Mouse (Mus musculus) cerebellum, adult (tissue): ENCODE data around the gene Syngap1.

ENCODE experiments used
- ATAC-seq: cut with Nextera tagmentation; 2 replicates; pipeline ENCODE4 v1.9.2; 2017; ENCODE audit warnings: mild to moderate bottlenecking, moderate library complexity, mixed read lengths; ENCODE audit not compliant: insufficient number of reproducible peaks, low FRiP score, low TSS enrichment

Syngap1 gene

DNA sequence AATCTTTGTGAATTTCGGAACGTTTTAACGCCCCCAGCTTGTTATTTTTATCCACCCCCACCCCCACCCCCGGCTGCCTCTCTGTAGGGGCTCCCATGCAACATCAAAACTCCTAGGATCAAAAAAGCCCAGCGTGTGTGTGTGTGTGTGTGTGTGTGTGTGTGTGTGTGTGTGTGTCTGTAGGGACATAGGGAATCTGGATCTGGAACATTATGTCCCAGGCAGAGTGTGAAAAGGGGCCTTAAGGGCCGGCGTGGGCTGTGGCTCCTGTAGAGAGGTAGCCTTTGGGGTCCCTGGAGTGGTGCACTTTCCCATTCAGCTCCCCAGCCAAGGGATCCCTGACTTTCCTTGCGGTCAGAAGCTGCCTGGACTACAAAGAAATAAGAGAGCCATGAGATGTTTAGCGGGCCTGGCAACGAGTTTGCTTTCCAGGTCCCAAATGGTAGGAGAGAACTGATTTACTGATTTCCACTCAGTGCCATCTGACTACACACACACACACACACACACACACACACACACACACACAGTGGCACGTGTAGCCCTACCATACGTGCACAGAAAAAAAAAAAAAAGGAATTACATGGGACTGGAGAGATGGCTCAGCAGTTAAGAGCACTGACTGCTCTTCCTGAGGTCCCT lies 77.6 kb downstream of the Syngap1 start:
- no peak for ATAC-seq

DNA sequence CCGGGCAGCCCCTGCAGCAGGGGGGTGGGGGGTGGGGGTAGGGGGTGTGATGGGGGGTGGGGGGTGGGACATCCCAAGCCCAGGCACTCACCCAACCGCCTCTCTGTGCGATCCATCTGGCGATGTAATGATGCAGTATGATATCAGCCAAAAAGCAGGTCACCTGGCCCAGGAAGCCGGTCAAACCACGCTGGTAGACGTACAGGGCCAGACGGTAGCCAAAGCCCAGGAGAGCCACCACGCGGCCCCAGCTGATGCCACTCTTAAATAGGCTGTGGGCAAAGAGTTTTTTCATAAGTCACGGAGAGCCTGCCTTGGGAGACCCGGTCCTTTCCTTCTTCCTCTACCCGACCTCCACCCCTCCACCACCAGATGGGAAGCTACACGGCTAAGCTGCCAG lies 80.0 kb downstream of the Syngap1 start:
- no peak for ATAC-seq

DNA sequence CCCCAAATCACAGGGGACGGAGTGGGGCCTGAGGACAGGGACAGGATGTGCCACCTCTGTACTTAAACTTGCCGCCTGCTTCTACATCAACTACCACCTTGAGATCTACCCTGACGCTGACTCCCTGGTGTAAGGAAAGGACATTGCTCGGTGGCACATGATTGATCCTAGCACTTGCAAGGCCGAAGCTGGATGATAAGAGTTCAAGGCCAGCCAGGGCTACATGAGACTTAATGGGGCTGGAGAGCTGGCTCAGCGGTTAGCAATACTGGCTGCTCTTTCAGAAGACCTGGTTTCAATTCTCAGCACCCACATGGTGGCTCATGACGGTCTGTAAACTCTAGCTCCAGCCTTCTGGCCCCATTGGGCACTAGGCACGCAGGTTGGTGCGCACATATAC lies 80.7 kb downstream of the Syngap1 start:
- ATAC-seq: no peak
